Mouse (Mus musculus) bone marrow, adult 2 months (tissue): ENCODE measurements around the gene Nrp2. TPM values are rescaled to one million over a fixed set of nuclear protein-coding genes. Genes with fewer than 3 reads are reported as not detected.
A peak's percentile ranks its signal among the peaks of the same experiment; 100 is the strongest.

ENCODE experiments used
- H3K27ac ChIP-seq: fragments of 200-500 bp; 2 replicates; pipeline ENCODE4 v1.5.1; 2012; ENCODE audit warnings: low read depth, mild to moderate bottlenecking, control low read depth, inconsistent platforms, low read length; ENCODE audit not compliant: control insufficient read depth, poor library complexity, insufficient read depth
- H3K4me1 ChIP-seq: fragments of 200-500 bp; 2 replicates; pipeline ENCODE4 v1.6.1; 2011; ENCODE audit warnings: low read length; ENCODE audit not compliant: control insufficient read depth, insufficient read depth
- H3K4me3 ChIP-seq: fragments of 200-500 bp; replicated peaks from 2 replicates; pipeline ENCODE3; 2011; ENCODE audit warnings: mild to moderate bottlenecking, low read depth, low read length, control low read depth; ENCODE audit not compliant: control insufficient read depth
- CTCF ChIP-seq: fragments of 200-500 bp; IDR thresholded peaks from 2 replicates; pipeline ENCODE4 v1.5.1; 2011; ENCODE audit warnings: low read length, control low read depth; ENCODE audit not compliant: control insufficient read depth, insufficient read depth
- POLR2A ChIP-seq: fragments of 200-500 bp; IDR thresholded peaks from 2 replicates; pipeline ENCODE4 v1.6.1; 2011; ENCODE audit warnings: low read depth, mild to moderate bottlenecking, control low read depth, low read length, borderline replicate concordance; ENCODE audit not compliant: control insufficient read depth
- WGBS: fragments of 180-500 bp; shearing (Covaris S2); methylation state at CpG from one replicate; pipeline ENCODE4 v1.1.7; 2018; 5-methylcytosine and 5-hydroxymethylcytosine counted together
- polyA plus RNA-seq: library from polyadenylated mRNA; stranded (reverse); fragments of >200 nt; gene quantifications from 2 replicates; pipeline ENCODE4 v1.2.4, GENCODE M21; 2011; ENCODE audit warnings: low replicate concordance; ENCODE audit not compliant: missing spikeins, insufficient read depth, insufficient read length

Nrp2 gene
- polyA plus RNA-seq, 1 experiment, result 3.2 TPM

- TF ChIP-seq CTCF (no peak), POLR2A (no peak)
- H3K4me3 ChIP-seq, result no peak overlapping the region
- H3K4me1 ChIP-seq, result no peaks in the 10 kb centered on the region
- no peak overlapping the region for H3K27ac ChIP-seq
- WGBS, result 87% methylated on average over 7 of the region's 7 CpGs
Observed at GRCm38 (mm10) chr1:62811141-62811540, 108.1 kb downstream of the Nrp2 start.

- TF ChIP-seq POLR2A (no peak), CTCF (no peak)
- H3K4me1 ChIP-seq, result no peaks in the 10 kb centered on the region
- 76% methylated on average over 10 of the region's 10 CpGs for WGBS
Observed at GRCm38 (mm10) chr1:62812701-62813684, 109.9 kb downstream of the Nrp2 start.

GRCm38 (mm10) chr1:62813938-62814337, 110.9 kb downstream of the Nrp2 start:
- H3K27ac ChIP-seq, result no peak overlapping the region
- H3K4me3 ChIP-seq, result no peak overlapping the region
- WGBS, result 77% methylated on average over 1 of the region's 1 CpGs
- TF ChIP-seq POLR2A, result no peak
- TF ChIP-seq CTCF, result no peak
- no peaks in the 10 kb centered on the region for H3K4me1 ChIP-seq

More at GRCm38 (mm10) chr1:62812701-62813684, 109.9 kb downstream of the Nrp2 start:
- Histone ChIP-seq H3K27ac (no peak overlapping the region), H3K4me3 (no peak overlapping the region)

- 81% methylated on average over 6 of the region's 7 CpGs for WGBS
- TF ChIP-seq CTCF (no peak), POLR2A (no peak)
- no peak overlapping the region for H3K27ac ChIP-seq
Observed at GRCm38 (mm10) chr1:62817566-62817965, 114.5 kb downstream of the Nrp2 start.

GRCm38 (mm10) chr1:62820170-62820569, 117.1 kb downstream of the Nrp2 start:
- WGBS, result 73% methylated on average over 3 of the region's 3 CpGs
- Histone ChIP-seq H3K27ac (no peak overlapping the region), H3K4me3 (no peak overlapping the region), H3K4me1 (no peaks in the 10 kb centered on the region)
- TF ChIP-seq CTCF (peak; percentile 48), POLR2A (no peak)

More at GRCm38 (mm10) chr1:62817566-62817965, 114.5 kb downstream of the Nrp2 start:
- H3K4me3 ChIP-seq, result no peak overlapping the region
- H3K4me1 ChIP-seq, result no peaks in the 10 kb centered on the region

- 60% methylated on average over 10 of the region's 10 CpGs for WGBS
- no peak for TF ChIP-seq CTCF
- no peak overlapping the region for H3K27ac ChIP-seq
Observed at GRCm38 (mm10) chr1:62821509-62822398, 118.7 kb downstream of the Nrp2 start.

GRCm38 (mm10) chr1:62823549-62824195, 120.6 kb downstream of the Nrp2 start:
- TF ChIP-seq CTCF (no peak), POLR2A (no peak)
- Histone ChIP-seq H3K4me1 (no peaks in the 10 kb centered on the region), H3K27ac (no peak overlapping the region), H3K4me3 (no peak overlapping the region)
- 66% methylated on average over 6 of the region's 6 CpGs for WGBS

More at GRCm38 (mm10) chr1:62821509-62822398, 118.7 kb downstream of the Nrp2 start:
- no peaks in the 10 kb centered on the region for H3K4me1 ChIP-seq
- H3K4me3 ChIP-seq, result no peak overlapping the region
